Mouse (Mus musculus) heart, adult 8-10 months (tissue): ENCODE results near the gene Zfp446. TPM values are rescaled to one million over a fixed set of nuclear protein-coding genes. Genes with fewer than 3 reads are reported as not detected.
A peak's percentile ranks its signal among the peaks of the same experiment; 100 is the strongest.

Experiments
- DNase-seq: peaks from one replicate; pipeline ENCODE4 v3.0.0; 2022; ENCODE audit warnings: low spot score
- total RNA-seq, 4 experiments: library from RNA; stranded (reverse); gene quantifications; 2 replicates each; pipeline ENCODE4 v1.2.4; 2022

Zfp446 gene
- total RNA-seq, 4 experiments from 2014 or later: 2.2 to 4.1 (median 3.6) TPM

- no peak for DNase-seq
Measured at GRCm38 (mm10) chr7:12986906-12987305, 9.3 kb downstream of the Zfp446 start.

GRCm38 (mm10) chr7:12987409-12988189 lies 10.0 kb downstream of the Zfp446 start:
- no peak for DNase-seq

- DNase-seq: no peak
Measured at GRCm38 (mm10) chr7:12992222-12992621, 14.6 kb downstream of the Zfp446 start.

GRCm38 (mm10) chr7:12993148-12993547 lies 15.5 kb downstream of the Zfp446 start:
- DNase-seq: no peak

- no peak for DNase-seq
Measured at GRCm38 (mm10) chr7:12995862-12996261, 18.2 kb downstream of the Zfp446 start.

- DNase-seq: no peak
Measured at GRCm38 (mm10) chr7:12997230-12997629, 19.6 kb downstream of the Zfp446 start.

- no peak for DNase-seq
Measured at GRCm38 (mm10) chr7:12998053-12998452, 20.4 kb downstream of the Zfp446 start, which contains the start of gene Slc27a5. Slc27a5 (minus strand) TSS chr7:12998192.

- DNase-seq: no peak
Measured at GRCm38 (mm10) chr7:12998851-12999250, 21.2 kb downstream of the Zfp446 start, which contains the start of gene Trim28. Trim28 (plus strand) TSS chr7:12999114.

GRCm38 (mm10) chr7:13001584-13001983 lies 23.9 kb downstream of the Zfp446 start:
- DNase-seq: no peak

GRCm38 (mm10) chr7:13003380-13003779 lies 25.7 kb downstream of the Zfp446 start:
- DNase-seq: no peak

- DNase-seq: no peak
Measured at GRCm38 (mm10) chr7:13006011-13006410, 28.4 kb downstream of the Zfp446 start.

GRCm38 (mm10) chr7:13006531-13006930 lies 28.9 kb downstream of the Zfp446 start:
- DNase-seq: peak; percentile 24

GRCm38 (mm10) chr7:13007341-13008092 lies 29.9 kb downstream of the Zfp446 start:
- DNase-seq: no peak

GRCm38 (mm10) chr7:13009143-13010004 lies 31.7 kb downstream of the Zfp446 start:
- DNase-seq: peak; percentile 94

- no peak for DNase-seq
Measured at GRCm38 (mm10) chr7:13010005-13010908, 32.6 kb downstream of the Zfp446 start, which contains the start of gene Zbtb45. Zbtb45 (minus strand) TSS chr7:13010034.

- no peak for DNase-seq
Measured at GRCm38 (mm10) chr7:13013671-13014070, 36.0 kb downstream of the Zfp446 start.

- no peak for DNase-seq
Measured at GRCm38 (mm10) chr7:13014275-13014839, 36.7 kb downstream of the Zfp446 start.

GRCm38 (mm10) chr7:13015217-13015616 lies 37.6 kb downstream of the Zfp446 start:
- no peak for DNase-seq

GRCm38 (mm10) chr7:13022773-13023535 lies 45.3 kb downstream of the Zfp446 start:
- DNase-seq: peak; percentile 57
